Mouse (Mus musculus) hindbrain, embryonic 13.5 days (tissue): ENCODE measurements around the gene Agbl4. TPM values are rescaled to one million over a fixed set of nuclear protein-coding genes. Genes with fewer than 3 reads are reported as not detected.

Source experiments
- ATAC-seq: fragments of 200-750 bp; cut with Nextera tagmentation; 2 replicates; pipeline ENCODE4 v1.8.0; 2017; ENCODE audit warnings: moderate TSS enrichment; ENCODE audit not compliant: low FRiP score
- H3K27ac ChIP-seq: fragments of 300-500 bp; sonication (generic); 2 replicates; pipeline ENCODE4 v1.5.1; 2015; ENCODE audit warnings: inconsistent platforms, mild to moderate bottlenecking, moderate library complexity
- H3K27me3 ChIP-seq: fragments of 300-500 bp; sonication (generic); 2 replicates; pipeline ENCODE4 v1.6.1; 2015; ENCODE audit warnings: mild to moderate bottlenecking, inconsistent platforms
- H3K36me3 ChIP-seq: fragments of 300-500 bp; sonication (generic); 2 replicates; pipeline ENCODE4 v1.6.1; 2015; ENCODE audit warnings: mild to moderate bottlenecking, inconsistent platforms
- H3K4me1 ChIP-seq: fragments of 300-500 bp; sonication (generic); replicated peaks from 2 replicates; pipeline ENCODE4 v1.6.1; 2015; ENCODE audit warnings: inconsistent platforms
- H3K4me2 ChIP-seq: fragments of 300-500 bp; sonication (generic); 2 replicates; pipeline ENCODE4 v1.6.1; 2015; ENCODE audit warnings: inconsistent platforms, mild to moderate bottlenecking, moderate library complexity
- H3K4me3 ChIP-seq: fragments of 300-500 bp; sonication (generic); 2 replicates; pipeline ENCODE4 v1.5.1; 2015; ENCODE audit warnings: mild to moderate bottlenecking, inconsistent platforms
- H3K9ac ChIP-seq: fragments of 300-500 bp; sonication (generic); 2 replicates; pipeline ENCODE4 v1.6.1; 2015; ENCODE audit warnings: mild to moderate bottlenecking, inconsistent platforms
- H3K9me3 ChIP-seq: fragments of 300-500 bp; sonication (generic); 2 replicates; pipeline ENCODE4 v1.6.1; 2016; ENCODE audit warnings: inconsistent platforms
- WGBS: fragments of 180-500 bp; shearing (Covaris S2); methylation state at CpG from one replicate; pipeline ENCODE4 v1.1.7; 2015; 5-methylcytosine and 5-hydroxymethylcytosine counted together
- polyA plus RNA-seq: library from polyadenylated mRNA; unstranded; fragments of >200 nt; fragmentation: Nextera tagmentation; extraction: Ambion mirVana; gene quantifications from 2 replicates; pipeline ENCODE4 v1.2.1, GENCODE M21; 2015

Gene Agbl4
- polyA plus RNA-seq, 1 experiment from 2014 or later, result 1.4 TPM

DNA sequence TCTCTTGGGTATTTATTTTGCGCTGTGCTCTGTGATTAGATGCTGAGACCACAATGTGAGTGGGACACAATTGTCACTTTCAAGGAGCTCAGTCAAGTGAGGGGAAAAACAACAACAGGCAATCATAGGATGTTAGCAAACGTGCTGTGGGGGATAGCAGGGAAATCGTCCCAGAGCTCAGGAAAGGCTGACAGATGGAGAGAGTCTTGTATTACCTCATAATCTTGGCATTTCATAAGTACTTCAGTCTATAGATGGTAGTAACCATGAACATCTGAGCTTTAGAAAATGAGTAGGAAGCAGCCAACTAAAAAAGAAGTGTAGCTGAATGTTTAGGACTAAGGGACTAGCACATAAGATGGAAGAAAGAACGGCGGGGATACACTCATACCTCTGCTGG lies 910.2 kb downstream of the Agbl4 start:
- Histone ChIP-seq H3K27ac (no peak overlapping the region), H3K4me3 (no peak overlapping the region), H3K9me3 (no peaks in the 10 kb centered on the region), H3K4me1 (no peaks in the 10 kb centered on the region), H3K36me3 (no peaks in the 10 kb centered on the region), H3K9ac (no peak overlapping the region), H3K27me3 (no peaks in the 10 kb centered on the region), H3K4me2 (no peak overlapping the region)
- WGBS, result 64% methylated on average over 5 of the region's 5 CpGs
- ATAC-seq, result no peak

GRCm38 (mm10) chr4:111308572-111309288 lies 911.3 kb downstream of the Agbl4 start:
- H3K4me3 ChIP-seq, result no peak overlapping the region
- no peak overlapping the region for H3K27ac ChIP-seq
- no peak overlapping the region for H3K4me2 ChIP-seq
- no peaks in the 10 kb centered on the region; the same call in 1 of the 2 replicates for H3K9me3 ChIP-seq
- H3K36me3 ChIP-seq, result no peaks in the 10 kb centered on the region
- no peak for ATAC-seq
- H3K9ac ChIP-seq, result no peak overlapping the region
- H3K4me1 ChIP-seq, result no peaks in the 10 kb centered on the region
- 70% methylated on average over 3 of the region's 3 CpGs for WGBS
- H3K27me3 ChIP-seq, result no peaks in the 10 kb centered on the region

DNA sequence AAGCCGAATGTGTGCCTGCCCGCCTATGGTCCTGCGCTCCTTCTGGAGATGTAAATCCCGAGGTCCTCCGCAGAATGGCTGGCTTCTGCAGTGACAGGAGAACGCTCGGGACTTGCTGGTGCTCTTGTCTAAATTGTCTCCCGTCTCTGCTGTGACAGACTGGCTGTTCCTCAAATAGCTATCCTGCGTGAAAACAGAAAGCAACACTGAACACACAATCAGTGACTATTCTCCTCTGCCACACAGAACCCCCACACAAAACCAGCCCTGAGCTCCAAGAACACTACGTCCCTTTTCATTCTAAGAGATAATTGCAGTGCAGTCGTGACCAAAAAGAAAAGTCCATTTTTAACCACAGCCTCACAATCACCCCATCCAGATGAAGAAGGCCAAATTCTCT lies 929.6 kb downstream of the Agbl4 start:
- WGBS, result 74% methylated on average over 11 of the region's 11 CpGs
- H3K36me3 ChIP-seq, result no peaks in the 10 kb centered on the region

DNA sequence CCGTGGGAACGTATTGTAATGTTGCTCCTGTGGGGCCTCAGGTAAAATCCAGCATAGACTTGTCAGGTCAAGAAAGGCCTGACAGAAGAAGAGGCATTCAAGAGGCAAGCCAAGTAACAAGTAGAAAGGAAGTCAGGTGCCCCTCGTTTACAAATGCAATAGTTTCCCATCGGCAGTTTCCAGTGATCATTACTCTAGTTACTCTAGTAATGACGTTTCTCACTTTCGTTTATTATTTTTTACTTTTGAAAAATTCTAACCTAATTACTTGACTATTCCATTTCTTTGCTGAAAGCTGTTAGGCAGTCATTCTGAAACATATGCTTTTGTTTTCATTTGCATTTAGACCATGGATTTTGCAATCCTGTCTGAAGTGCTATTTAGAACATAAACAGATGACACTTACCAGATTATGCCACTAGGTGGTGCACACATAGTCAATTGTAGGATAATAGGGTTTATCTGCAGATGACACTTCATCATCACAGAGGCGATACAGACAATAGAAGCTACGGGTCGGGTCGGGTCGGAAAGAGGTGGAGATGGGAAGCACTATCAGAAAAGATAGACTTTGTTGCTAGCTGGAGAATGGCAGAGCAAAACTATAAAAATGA lies 930.4 kb downstream of the Agbl4 start:
- Histone ChIP-seq H3K27ac (no peak overlapping the region), H3K9me3 (no peaks in the 10 kb centered on the region), H3K4me2 (peak overlapping the region; percentile 26; the same call in 1 of the 2 replicates), H3K27me3 (no peaks in the 10 kb centered on the region), H3K9ac (no peak overlapping the region), H3K36me3 (no peaks in the 10 kb centered on the region), H3K4me3 (no peak overlapping the region), H3K4me1 (no peaks in the 10 kb centered on the region)
- ATAC-seq, result peak; percentile 52; the same call in 1 of the 2 replicates
- WGBS, result 61% methylated on average over 11 of the region's 11 CpGs

More for the DNA sequence above, 929.6 kb downstream of the Agbl4 start:
- Histone ChIP-seq H3K9me3 (no peaks in the 10 kb centered on the region), H3K4me1 (no peaks in the 10 kb centered on the region), H3K4me3 (no peak overlapping the region), H3K27me3 (no peaks in the 10 kb centered on the region), H3K27ac (no peak overlapping the region), H3K4me2 (no peak overlapping the region), H3K9ac (no peak overlapping the region)
- ATAC-seq, result no peak

- no peaks in the 10 kb centered on the region for H3K36me3 ChIP-seq
- H3K9ac ChIP-seq, result no peak overlapping the region
- H3K27ac ChIP-seq, result no peak overlapping the region
- WGBS, result 72% methylated on average over 4 of the region's 4 CpGs
- ATAC-seq, result no peak
- no peaks in the 10 kb centered on the region for H3K4me1 ChIP-seq
- H3K9me3 ChIP-seq, result no peaks in the 10 kb centered on the region
- H3K4me3 ChIP-seq, result no peak overlapping the region
- no peaks in the 10 kb centered on the region for H3K27me3 ChIP-seq
- no peak overlapping the region for H3K4me2 ChIP-seq
These were observed 932.0 kb downstream of the Agbl4 start for GRCm38 (mm10) chr4:111329501-111329900.

DNA sequence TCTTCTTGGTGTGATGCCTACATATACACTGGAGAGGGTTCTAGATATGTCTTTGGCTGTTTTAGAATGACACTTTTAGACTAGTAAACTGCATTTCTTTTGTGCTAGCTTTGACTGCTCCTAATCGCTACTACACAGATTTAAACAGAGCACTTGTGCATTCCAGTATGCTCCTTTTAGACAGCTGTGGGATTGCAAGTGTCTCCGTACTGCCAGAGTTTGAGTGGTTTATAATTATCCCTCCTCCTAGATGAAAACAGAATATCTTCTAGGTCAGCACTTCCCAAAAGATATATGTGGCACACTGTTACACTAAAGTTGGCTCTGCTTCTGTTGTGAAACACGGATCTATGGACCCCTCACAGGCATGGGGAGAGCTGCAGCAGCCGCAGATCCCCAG lies 935.4 kb downstream of the Agbl4 start:
- Histone ChIP-seq H3K4me1 (no peaks in the 10 kb centered on the region), H3K9me3 (no peaks in the 10 kb centered on the region), H3K9ac (no peak overlapping the region), H3K36me3 (no peaks in the 10 kb centered on the region), H3K27me3 (no peaks in the 10 kb centered on the region), H3K27ac (no peak overlapping the region), H3K4me3 (no peak overlapping the region), H3K4me2 (no peak overlapping the region)
- ATAC-seq, result no peak
- 91% methylated on average over 4 of the region's 4 CpGs for WGBS

DNA sequence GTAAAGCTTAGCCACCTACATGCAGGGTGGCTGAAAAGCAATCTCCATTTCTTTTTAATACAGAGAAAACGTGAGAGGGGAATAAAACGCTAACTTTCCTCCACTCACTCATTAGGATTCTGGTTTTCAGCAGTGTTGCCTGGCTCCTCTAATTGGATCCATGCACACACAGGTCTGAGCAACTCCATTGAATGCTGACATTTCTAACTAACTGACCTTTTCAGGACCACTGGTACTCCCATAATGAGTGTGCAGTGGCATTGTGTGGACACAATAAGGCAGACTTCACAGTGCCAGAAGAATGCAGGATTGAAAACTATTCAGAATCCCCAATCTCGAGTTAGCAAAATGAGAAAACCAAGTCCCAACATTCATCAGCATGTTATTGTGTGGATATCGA lies 952.5 kb downstream of the Agbl4 start:
- Histone ChIP-seq H3K4me2 (no peak overlapping the region), H3K27me3 (no peaks in the 10 kb centered on the region), H3K36me3 (no peaks in the 10 kb centered on the region), H3K9me3 (no peaks in the 10 kb centered on the region), H3K4me3 (no peak overlapping the region), H3K27ac (no peak overlapping the region), H3K9ac (no peak overlapping the region), H3K4me1 (0 out of 2 replicates have a peak, but pooled peaks cover 9% of the 10 kb centered on the region)
- 15% methylated on average over 4 of the region's 4 CpGs for WGBS
- ATAC-seq, result no peak

DNA sequence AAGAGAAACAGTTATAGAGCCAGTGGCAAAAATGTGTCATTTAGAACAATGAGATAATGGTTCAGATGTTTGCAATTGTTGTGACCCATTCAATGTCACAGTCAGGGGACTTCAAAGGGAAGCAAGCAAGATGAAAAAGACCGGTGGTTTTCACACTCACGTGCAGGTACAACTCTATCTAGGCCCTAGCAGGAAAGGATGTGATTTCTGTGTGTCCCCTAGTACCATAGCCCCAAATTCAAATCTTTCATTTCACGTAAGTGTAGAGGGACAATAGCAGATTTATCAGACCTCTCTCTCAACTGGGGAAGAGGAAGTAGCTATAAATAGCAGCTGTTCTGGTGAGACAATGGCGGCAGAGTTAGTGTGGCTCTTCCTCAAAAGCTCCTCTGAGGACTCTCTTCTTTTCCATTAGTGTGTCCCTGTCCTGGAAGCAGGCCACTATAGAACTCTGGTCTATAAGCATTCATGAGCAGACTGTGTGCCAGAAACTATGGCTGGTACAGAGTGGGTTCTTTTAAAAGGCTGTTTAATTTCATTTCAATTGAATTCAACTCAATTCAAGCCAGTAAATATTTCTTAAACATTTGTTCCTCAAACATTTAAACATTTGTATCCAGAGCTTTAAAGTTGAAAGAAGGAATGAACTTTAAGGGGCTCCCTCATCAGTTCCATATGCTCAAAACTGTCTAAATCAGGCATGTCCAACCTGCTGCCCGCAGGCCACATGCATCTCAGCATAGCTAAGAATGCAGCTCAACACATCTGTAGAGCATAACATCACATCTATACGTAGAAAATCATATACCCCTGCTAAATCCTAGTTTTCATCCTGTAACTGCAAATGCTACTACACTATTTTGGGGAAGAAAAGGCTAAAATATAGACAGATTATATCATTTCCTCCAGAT lies 953.4 kb downstream of the Agbl4 start:
- Histone ChIP-seq H3K4me3 (no peak overlapping the region), H3K36me3 (no peaks in the 10 kb centered on the region), H3K27me3 (no peaks in the 10 kb centered on the region), H3K4me1 (0 out of 2 replicates have a peak, but pooled peaks cover 9% of the 10 kb centered on the region), H3K9me3 (no peaks in the 10 kb centered on the region), H3K27ac (peak overlapping the region; percentile 1; the same call in 1 of the 2 replicates), H3K9ac (no peak overlapping the region), H3K4me2 (no peak overlapping the region)
- 42% methylated on average over 6 of the region's 6 CpGs for WGBS
- ATAC-seq, result no peak

GRCm38 (mm10) chr4:111356584-111357115 lies 959.2 kb downstream of the Agbl4 start:
- Histone ChIP-seq H3K4me2 (no peak overlapping the region), H3K9ac (no peak overlapping the region), H3K4me3 (no peak overlapping the region), H3K36me3 (no peaks in the 10 kb centered on the region), H3K4me1 (peaks cover 4% of the 10 kb centered on the region; the same call in 1 of the 2 replicates), H3K9me3 (no peaks in the 10 kb centered on the region), H3K27ac (peak overlapping the region; percentile 26; the same call in 1 of the 2 replicates), H3K27me3 (no peaks in the 10 kb centered on the region)
- WGBS, result 42% methylated on average over 4 of the region's 4 CpGs
- peak; percentile 52 for ATAC-seq

DNA sequence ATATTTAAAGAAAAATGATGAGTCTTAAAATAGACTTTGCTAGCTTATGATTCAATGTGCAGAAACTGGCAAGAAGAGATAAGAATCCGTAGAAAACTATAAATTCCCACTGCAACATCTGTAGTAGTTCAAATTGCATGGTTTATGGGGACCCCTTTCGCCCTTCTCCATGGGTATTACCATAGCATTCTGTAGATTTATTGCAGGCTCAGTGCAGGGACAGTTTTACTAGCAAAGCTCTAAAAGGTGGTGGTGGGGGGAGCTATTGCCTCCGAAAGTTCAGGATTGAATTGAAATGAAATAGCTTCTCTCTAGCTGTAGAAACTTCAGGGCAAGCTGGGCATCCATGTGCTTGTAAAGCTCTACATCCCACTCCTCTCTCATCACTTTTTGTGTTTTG lies 959.7 kb downstream of the Agbl4 start:
- Histone ChIP-seq H3K27ac (peak overlapping the region; percentile 35; the same call in 1 of the 2 replicates), H3K4me1 (peaks cover 4% of the 10 kb centered on the region; the same call in 1 of the 2 replicates), H3K9ac (no peak overlapping the region), H3K4me3 (no peak overlapping the region), H3K9me3 (no peaks in the 10 kb centered on the region), H3K36me3 (no peaks in the 10 kb centered on the region), H3K27me3 (no peaks in the 10 kb centered on the region), H3K4me2 (no peak overlapping the region)
- 72% methylated on average over 3 of the region's 3 CpGs for WGBS
- ATAC-seq, result no peak

GRCm38 (mm10) chr4:111364199-111364598 lies 966.7 kb downstream of the Agbl4 start:
- Histone ChIP-seq H3K9ac (no peak overlapping the region), H3K36me3 (no peaks in the 10 kb centered on the region), H3K4me3 (no peak overlapping the region), H3K27me3 (no peaks in the 10 kb centered on the region), H3K4me1 (no peaks in the 10 kb centered on the region), H3K9me3 (no peaks in the 10 kb centered on the region), H3K27ac (no peak overlapping the region), H3K4me2 (no peak overlapping the region)
- 60% methylated on average over 2 of the region's 2 CpGs for WGBS
- ATAC-seq, result no peak

- no peak for ATAC-seq
- no peak overlapping the region for H3K9ac ChIP-seq
- no peak overlapping the region for H3K4me2 ChIP-seq
- H3K4me3 ChIP-seq, result no peak overlapping the region
- no peak overlapping the region for H3K27ac ChIP-seq
- H3K27me3 ChIP-seq, result no peaks in the 10 kb centered on the region
- H3K4me1 ChIP-seq, result no peaks in the 10 kb centered on the region
- no peaks in the 10 kb centered on the region for H3K36me3 ChIP-seq
- H3K9me3 ChIP-seq, result no peaks in the 10 kb centered on the region
- WGBS, result 60% methylated on average over 2 of the region's 2 CpGs
These were observed 970.3 kb downstream of the Agbl4 start for GRCm38 (mm10) chr4:111367771-111368170.
